Comparison of ENCODE assay signal across 8 mouse cellular contexts in genomic region chr6:5382583-5383215, GRCm38 (mm10). TPM values are rescaled to one million over a fixed set of nuclear protein-coding genes. Genes with fewer than 3 reads are reported as not detected.
DNase-seq lines count a peak whose midpoint lies in the region; ATAC-seq and TF ChIP-seq lines count a peak whose summit lies in the region.

No protein-coding gene starts in this region.

- no peaks in the 10 kb centered on the region for H3K36me3 ChIP-seq in embryonic facial prominence, embryonic 10.5 days (replicated peaks)
- H3K36me3 ChIP-seq in intestine, postnatal 0 days (ENCODE audit: control insufficient read depth, insufficient read depth) = no peaks in the 10 kb centered on the region

- no peaks in the 10 kb centered on the region for H3K9me3 ChIP-seq in embryonic facial prominence, embryonic 10.5 days
- no peaks in the 10 kb centered on the region for H3K9me3 ChIP-seq in intestine, postnatal 0 days (ENCODE audit: control insufficient read depth)

- H3K9ac ChIP-seq in intestine, postnatal 0 days (ENCODE audit: low read depth, low read length) = peak overlapping the region; percentile 1; the same call in 1 of the 2 replicates

- 2% methylated on average over 16 of the region's 16 CpGs for WGBS in embryonic facial prominence, embryonic 10.5 days
- WGBS in intestine, postnatal 0 days = 3% methylated on average over 16 of the region's 16 CpGs

- H3K27ac ChIP-seq in embryonic facial prominence, embryonic 10.5 days (replicated peaks) = peak overlapping the region; percentile 86
- no peak overlapping the region for H3K27ac ChIP-seq in intestine, postnatal 0 days (ENCODE audit: low read depth, low read length)

- H3K4me2 ChIP-seq in intestine, postnatal 0 days (replicated peaks; ENCODE audit: low read depth) = peak overlapping the region; percentile 54

- H3K4me1 ChIP-seq in embryonic facial prominence, embryonic 10.5 days = peaks cover 63% of the 10 kb centered on the region
- H3K4me1 ChIP-seq in intestine, postnatal 0 days (replicated peaks; ENCODE audit: control insufficient read depth, insufficient read depth, low read length) = peaks cover 5% of the 10 kb centered on the region; the same call in 1 of the 2 replicates

- peak; percentile 87 for ATAC-seq in granulocyte monocyte progenitor cell, adult 5-6 weeks (replicated peaks; ENCODE audit: poor library complexity, severe bottlenecking)
- ATAC-seq in intestine, postnatal 0 days = peak; percentile 73; the same call in 1 of the 2 replicates

- H3K27me3 ChIP-seq in embryonic facial prominence, embryonic 10.5 days (replicated peaks; ENCODE audit: low read depth, poor library complexity, severe bottlenecking) = no peaks in the 10 kb centered on the region
- H3K27me3 ChIP-seq in intestine, postnatal 0 days (replicated peaks; ENCODE audit: control insufficient read depth, insufficient read depth, low read length) = no peaks in the 10 kb centered on the region

- intact Hi-C loops in left cerebral cortex, postnatal 25 days (cut with DNase I) = loop anchor here (5.0 kb wide), 8 partner anchors 85 to 1870 kb away; partner anchors contain the start of genes Peg10, Pon2, Pon3 and Ppp1r9a

- DNase-seq in urinary bladder, adult 18-20 months (ENCODE audit: low spot score in 2 of 2) = peak; percentile 72 to 78
- DNase-seq in urinary bladder, postnatal 10 days (ENCODE audit: low spot score) = no peak
- peak; percentile 88 for DNase-seq in embryonic facial prominence, embryonic 10.5 days (ENCODE audit: low spot score)
- peak; percentile 86 to 94 for DNase-seq in left cerebral cortex, postnatal 25 days (ENCODE audit: low spot score in 2 of 2)
- DNase-seq in mesoderm, embryonic 11.5 days (ENCODE audit: low read depth, low spot score) = peak; percentile 67
- peak; percentile 85 for DNase-seq in right cerebral cortex, postnatal 4 days

- TF ChIP-seq CTCF in intestine, postnatal 0 days (IDR thresholded peaks at IDR 0.05; ENCODE audit: low read depth) = peak; percentile 84

- H3K4me3 ChIP-seq in embryonic facial prominence, embryonic 10.5 days = peak overlapping the region; percentile 50
- H3K4me3 ChIP-seq in intestine, postnatal 0 days (ENCODE audit: low read depth, low read length) = peak overlapping the region; percentile 24

RNA-seq across cellular contexts. Expression of gene Asb4, which starts 0.5 kb away (rescaled TPM):
- polyA plus RNA-seq in embryonic facial prominence, embryonic 10.5 days (2016; fragmentation: Nextera tagmentation; extraction: Ambion mirVana) = 69.0 and 70.1 TPM in 2 replicates
- not detected in 2 replicates for total RNA-seq in granulocyte monocyte progenitor cell, adult 5-6 weeks (2014; fragmentation: Nextera tagmentation)
- total RNA-seq in granulocyte monocyte progenitor cell, adult 5-6 weeks (2017) = not detected in 2 replicates
- polyA plus RNA-seq in intestine, postnatal 0 days (2015; fragmentation: Nextera tagmentation; extraction: Ambion mirVana) = 1.3 and 1.8 TPM in 2 replicates
- total RNA-seq in left cerebral cortex, postnatal 25 days (2021) = 1 to 10 TPM in 1 of 2 experiments, under 1 TPM in 1; 0.55 to 1.0 TPM
